Mouse (Mus musculus): ENCODE measurements around the gene Nbeal2.

DNA sequence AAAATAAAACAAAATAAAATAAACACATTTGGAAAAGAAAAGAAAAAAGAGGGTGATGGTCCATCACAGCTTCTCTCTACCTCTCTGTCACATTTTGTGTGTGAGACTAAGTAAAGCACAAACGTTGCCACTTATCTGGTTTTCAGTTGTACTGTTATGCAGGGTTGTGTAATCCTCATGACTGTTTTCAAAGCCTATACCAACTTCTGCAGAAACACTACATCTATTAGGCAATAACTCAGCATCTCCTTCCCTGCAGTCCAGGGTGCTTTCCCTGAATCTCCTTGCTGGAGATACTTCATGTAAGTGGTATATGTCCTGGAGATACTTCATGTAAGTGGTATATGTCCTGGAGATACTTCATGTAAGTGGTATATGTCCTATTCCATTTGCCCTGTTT is 8.9 kb upstream of the Nbeal2 start:
- TF ChIP-seq CTCF (IDR thresholded peaks at IDR 0.05; ENCODE audit: extremely low read depth, insufficient read length, insufficient replicate concordance, low read depth, low read length): no peak
- TF ChIP-seq POLR2A (IDR thresholded peaks at IDR 0.05; ENCODE audit: low read depth, low read length): no peak

Measured in small intestine, adult 2 months (tissue).